Mouse (Mus musculus) liver, embryonic 14.5 days (tissue): ENCODE data around the gene Clns1a. TPM values are rescaled to one million over a fixed set of nuclear protein-coding genes. Genes with fewer than 3 reads are reported as not detected.

Experiments
- ATAC-seq: fragments of 200-750 bp; cut with Nextera tagmentation; 2 replicates; pipeline ENCODE4 v1.8.0; 2017; ENCODE audit warnings: moderate number of reproducible peaks, mild to moderate bottlenecking, moderate library complexity; ENCODE audit not compliant: insufficient read depth
- DNase-seq, 3 experiments: peaks; one replicate each; pipeline ENCODE4 v3.0.0-alpha.2; 2012 to 2013; ENCODE audit warnings: low read depth in 3 of 3, low spot score in 3 of 3
- H3K27ac ChIP-seq: fragments of 300-500 bp; sonication (generic); 2 replicates; pipeline ENCODE4 v1.5.1; 2014; ENCODE audit warnings: moderate library complexity, mild to moderate bottlenecking, control low read depth, inconsistent platforms
- H3K27me3 ChIP-seq: fragments of 300-500 bp; sonication (generic); 2 replicates; pipeline ENCODE4 v1.6.1; 2014; ENCODE audit warnings: mild to moderate bottlenecking, low read length, moderate library complexity; ENCODE audit not compliant: control insufficient read depth, insufficient read depth
- H3K36me3 ChIP-seq: fragments of 300-500 bp; sonication (generic); replicated peaks from 2 replicates; pipeline ENCODE4 v1.6.1; 2014; ENCODE audit warnings: low read depth; ENCODE audit not compliant: control insufficient read depth, insufficient read depth
- H3K4me1 ChIP-seq, 2 experiments: fragments of 200-500 bp in 1 of 2; fragments of 300-500 bp in 1 of 2; sonication (generic) in 1 of 2; replicated peaks; 2 replicates each; pipeline ENCODE4 v1.6.1; 2012 to 2014; ENCODE audit warnings: antibody characterized with exemption in 1 of 2, inconsistent platforms in 1 of 2, low read length in 1 of 2; ENCODE audit not compliant: control insufficient read depth in 2 of 2, insufficient read depth in 2 of 2
- H3K4me2 ChIP-seq: fragments of 300-500 bp; sonication (generic); 2 replicates; pipeline ENCODE4 v1.6.1; 2014; ENCODE audit warnings: low read depth, mild to moderate bottlenecking, control low read depth, moderate library complexity
- H3K4me3 ChIP-seq, 2 experiments: fragments of 200-500 bp in 1 of 2; fragments of 300-500 bp in 1 of 2; sonication (generic) in 1 of 2; 2 replicates each; pipeline ENCODE4 v1.5.1; 2012 to 2014; ENCODE audit warnings: low read depth in 2 of 2, low read length in 2 of 2, mild to moderate bottlenecking in 2 of 2, control low read depth in 1 of 2, inconsistent platforms in 1 of 2, moderate library complexity in 1 of 2; ENCODE audit not compliant: insufficient read depth in 1 of 2
- H3K9ac ChIP-seq: fragments of 300-500 bp; sonication (generic); replicated peaks from 2 replicates; pipeline ENCODE4 v1.6.1; 2014; ENCODE audit warnings: mild to moderate bottlenecking, control low read depth, moderate library complexity
- H3K9me3 ChIP-seq: fragments of 300-500 bp; sonication (generic); 2 replicates; pipeline ENCODE4 v1.6.1; 2016; ENCODE audit warnings: low read length, mixed read lengths; ENCODE audit not compliant: control insufficient read depth
- CTCF ChIP-seq: IDR thresholded peaks from 2 replicates; pipeline ENCODE4 v1.5.1; 2016; ENCODE audit warnings: antibody characterized with exemption, low read depth, control low read depth
- EP300 ChIP-seq: IDR thresholded peaks from 2 replicates; pipeline ENCODE4 v1.6.1; 2016; ENCODE audit warnings: antibody characterized with exemption, low read depth
- WGBS: fragments of 180-500 bp; shearing (Covaris S2); extraction: QIAGEN DNeasy Blood & Tissue Kit; methylation state at CpG from one replicate; pipeline ENCODE4 v1.1.7; 2014; ENCODE audit not compliant: insufficient replicate concordance; 5-methylcytosine and 5-hydroxymethylcytosine counted together
- polyA plus RNA-seq, 2 experiments: library from polyadenylated mRNA; depleted of rRNA in 1 of 2; stranded (reverse) in 1 of 2; unstranded in 1 of 2; fragments of >200 nt; fragmentation: Nextera tagmentation in 1 of 2; extraction: Ambion mirVana in 1 of 2; gene quantifications; 2 replicates each; pipeline versions ENCODE4 v1.2.1 to v1.2.3; 2012 to 2014

Clns1a gene
- polyA plus RNA-seq, 2 experiments: 36.5 to 65.4 TPM

GRCm38 (mm10) chr7:97735021-97735420, 38.6 kb downstream of the Clns1a start:
- no peak for TF ChIP-seq EP300
- no peak for TF ChIP-seq CTCF
- WGBS: 74% methylated on average over 8 of the region's 8 CpGs
- DNase-seq (no peak), ATAC-seq (no peak)
- peaks cover 28 to 57% of the 10 kb centered on the region in 2 experiments for H3K4me1 ChIP-seq
- H3K9me3 ChIP-seq: no peaks in the 10 kb centered on the region
- peak overlapping the region; percentile 85 for H3K4me2 ChIP-seq
- H3K27me3 ChIP-seq: no peaks in the 10 kb centered on the region
- no peaks in the 10 kb centered on the region for H3K36me3 ChIP-seq
- H3K27ac ChIP-seq: no peak overlapping the region
- H3K9ac ChIP-seq: no peak overlapping the region; the same call in 1 of the 2 replicates
- H3K4me3 ChIP-seq: no peak overlapping the region

GRCm38 (mm10) chr7:97735886-97736420, 39.5 kb downstream of the Clns1a start:
- no peak for ATAC-seq
- Histone ChIP-seq H3K36me3 (no peaks in the 10 kb centered on the region), H3K4me3 (peak overlapping the region in 1 of 2 experiments; percentile 20; a peak in 2 of 4 replicates), H3K4me2 (peak overlapping the region; percentile 85), H3K9me3 (no peaks in the 10 kb centered on the region), H3K4me1 (peaks cover 28 to 57% of the 10 kb centered on the region in 2 experiments), H3K9ac (no peak overlapping the region), H3K27ac (no peak overlapping the region), H3K27me3 (no peaks in the 10 kb centered on the region)
- WGBS: 46% methylated on average over 4 of the region's 4 CpGs
- TF ChIP-seq EP300 (no peak), CTCF (no peak)
- DNase-seq: no peak

- no peaks in the 10 kb centered on the region for H3K9me3 ChIP-seq
- ATAC-seq (peak; percentile 11), DNase-seq (no peak)
- H3K4me1 ChIP-seq: peaks cover 36 to 60% of the 10 kb centered on the region in 2 experiments
- H3K36me3 ChIP-seq: no peaks in the 10 kb centered on the region
- H3K27ac ChIP-seq: no peak overlapping the region
- H3K9ac ChIP-seq: peak overlapping the region; percentile 91
- TF ChIP-seq EP300: no peak
- no peak for TF ChIP-seq CTCF
- peak overlapping the region; percentile 60 to 76 for H3K4me3 ChIP-seq
- WGBS: 10% methylated on average over 12 of the region's 12 CpGs
- H3K4me2 ChIP-seq: peak overlapping the region; percentile 85
- H3K27me3 ChIP-seq: no peaks in the 10 kb centered on the region
These were observed 40.8 kb downstream of the Clns1a start for GRCm38 (mm10) chr7:97737256-97737637.

- peak within 1 kb of the TSS; percentile 68 for H3K27ac ChIP-seq
- ATAC-seq (peak; percentile 93), DNase-seq (peak; percentile 75 to 79 (median 77))
- TF ChIP-seq EP300 (no peak), CTCF (0 out of 2 replicates have a peak, but pooled peaks have one; percentile 4)
- peak within 1 kb of the TSS; percentile 64 to 76 for H3K4me3 ChIP-seq
- H3K27me3 ChIP-seq: no peaks in the 10 kb centered on the region
- H3K36me3 ChIP-seq: no peaks in the 10 kb centered on the region
- H3K9me3 ChIP-seq: no peaks in the 10 kb centered on the region
- peak within 1 kb of the TSS; percentile 91 for H3K9ac ChIP-seq
- WGBS: under 1% methylated on average over 59 of the region's 64 CpGs
- peak within 1 kb of the TSS; percentile 85 for H3K4me2 ChIP-seq
- peaks cover 35 to 60% of the 10 kb centered on the region in 2 experiments for H3K4me1 ChIP-seq
These were observed 41.4 kb downstream of the Clns1a start, which contains the start of gene Aqp11 for GRCm38 (mm10) chr7:97737638-97738456. TSS of gene Aqp11 (minus strand) at chr7:97738289.

- Histone ChIP-seq H3K9ac (no peak overlapping the region), H3K4me2 (no peak overlapping the region), H3K9me3 (no peaks in the 10 kb centered on the region), H3K4me1 (peaks cover 18 to 40% of the 10 kb centered on the region in 2 experiments), H3K4me3 (no peak overlapping the region), H3K27me3 (no peaks in the 10 kb centered on the region), H3K27ac (no peak overlapping the region), H3K36me3 (no peaks in the 10 kb centered on the region)
- TF ChIP-seq EP300: no peak
- no peak for TF ChIP-seq CTCF
- 55% methylated on average over 10 of the region's 10 CpGs for WGBS
- DNase-seq (no peak), ATAC-seq (no peak)
These were observed 44.5 kb downstream of the Clns1a start for GRCm38 (mm10) chr7:97740948-97741347.
